Mouse (Mus musculus) E14TG2a.4 (cell line): ENCODE results near the gene Tmem132b.
A peak's percentile ranks its signal among the peaks of the same experiment; 100 is the strongest.

Source experiments
- CTCF ChIP-seq: conservative IDR thresholded peaks from 2 replicates; pipeline ENCODE4 v1.5.1; 2014; ENCODE audit warnings: low read length
- NANOG ChIP-seq: IDR thresholded peaks from 2 replicates; pipeline ENCODE4 v1.6.1; 2014; ENCODE audit warnings: borderline replicate concordance, low read length, mixed read lengths
- POU5F1 ChIP-seq: IDR thresholded peaks from 2 replicates; pipeline ENCODE4 v1.6.1; 2014; ENCODE audit warnings: low read length, borderline replicate concordance

- peak; percentile 35 for TF ChIP-seq CTCF
- TF ChIP-seq POU5F1: no peak
- no peak for TF ChIP-seq NANOG
Observed at GRCm38 (mm10) chr5:125648236-125648635, 116.7 kb downstream of the Tmem132b start.
